Mouse (Mus musculus): ENCODE measurements around the gene Dmbt1. TPM values are rescaled to one million over a fixed set of nuclear protein-coding genes. Genes with fewer than 3 reads are reported as not detected.
"Not testable (repeated sequence)": the region's sequence is repeated elsewhere in the genome, so short reads cannot be mapped to it uniquely, and the experiment has no call there.

Gene Dmbt1
- polyA plus RNA-seq, 1 experiment from 2014 or later = not detected

DNA sequence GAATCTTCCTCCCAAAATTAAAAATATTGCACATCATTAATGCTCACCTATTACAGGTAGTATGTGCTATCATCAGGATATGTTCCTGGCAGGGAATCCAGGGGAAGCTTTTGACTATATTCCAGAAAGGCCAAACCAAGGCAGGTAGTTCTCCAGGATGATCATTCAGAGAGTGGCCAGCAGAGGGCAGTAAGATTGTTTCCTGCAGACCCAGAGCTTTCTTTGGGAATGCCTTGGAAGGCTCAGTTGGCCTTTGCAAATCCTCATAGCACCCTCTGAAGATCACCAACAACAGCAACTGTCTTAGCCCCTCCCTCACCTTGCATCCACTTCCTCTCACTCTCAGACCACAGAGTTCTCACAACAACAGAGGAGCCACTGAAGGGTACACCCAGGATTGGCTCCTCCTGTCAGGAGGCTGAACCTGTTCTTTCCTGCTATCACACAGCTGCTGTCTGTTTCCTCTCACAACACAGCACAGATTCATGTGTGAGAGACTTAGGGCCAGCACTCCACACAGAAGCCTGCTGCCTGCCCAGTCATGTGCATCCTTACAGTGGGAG lies 23.0 kb downstream of the Dmbt1 start:
- Histone ChIP-seq H3K9me3 (replicated peaks) (no peaks in the 10 kb centered on the region), H3K4me1 (replicated peaks) (no peaks in the 10 kb centered on the region), H3K9ac (no peak overlapping the region), H3K27ac (no peak overlapping the region), H3K4me3 (replicated peaks) (no peak overlapping the region), H3K36me3 (no peaks in the 10 kb centered on the region), H3K27me3 (no peaks in the 10 kb centered on the region), H3K4me2 (no peak overlapping the region)
- ATAC-seq (ENCODE audit: low read depth) (no peak), DNase-seq (no peak)

- H3K4me1 ChIP-seq (replicated peaks); H3K27ac ChIP-seq; H3K4me3 ChIP-seq (replicated peaks); ATAC-seq (ENCODE audit: low read depth); DNase-seq; H3K9ac ChIP-seq; H3K36me3 ChIP-seq; H3K4me2 ChIP-seq; H3K27me3 ChIP-seq; H3K9me3 ChIP-seq (replicated peaks): not testable (repeated sequence)
- WGBS (ENCODE audit: insufficient replicate concordance) = 50% methylated on average over 9 of the region's 9 CpGs
Observed at GRCm38 (mm10) chr7:131057918-131058317, 26.1 kb downstream of the Dmbt1 start.

DNA sequence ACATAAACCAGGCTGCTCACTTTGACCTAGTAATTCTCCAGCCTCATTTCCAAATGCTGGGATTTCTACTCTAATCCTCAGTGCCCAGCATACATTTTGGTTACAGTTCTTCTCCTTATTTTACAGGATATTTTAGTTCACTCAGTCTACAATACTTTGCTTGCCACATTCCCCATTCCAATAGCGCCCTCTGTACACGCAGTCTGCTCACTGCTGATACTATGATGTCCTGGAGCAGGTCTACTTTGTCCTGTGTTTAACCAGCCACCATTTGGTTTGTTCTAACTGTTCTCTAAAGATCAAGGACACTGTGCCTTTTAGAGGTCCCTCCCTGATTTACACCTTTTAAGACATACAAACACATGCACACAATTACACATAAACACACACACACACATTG lies 28.0 kb downstream of the Dmbt1 start:
- H3K36me3 ChIP-seq; H3K9me3 ChIP-seq (replicated peaks); H3K9ac ChIP-seq; H3K4me1 ChIP-seq (replicated peaks); H3K4me2 ChIP-seq; DNase-seq; ATAC-seq (ENCODE audit: low read depth); H3K4me3 ChIP-seq (replicated peaks); H3K27me3 ChIP-seq; H3K27ac ChIP-seq: not testable (repeated sequence)
- 42% methylated on average over 2 of the region's 2 CpGs for WGBS (ENCODE audit: insufficient replicate concordance)

DNA sequence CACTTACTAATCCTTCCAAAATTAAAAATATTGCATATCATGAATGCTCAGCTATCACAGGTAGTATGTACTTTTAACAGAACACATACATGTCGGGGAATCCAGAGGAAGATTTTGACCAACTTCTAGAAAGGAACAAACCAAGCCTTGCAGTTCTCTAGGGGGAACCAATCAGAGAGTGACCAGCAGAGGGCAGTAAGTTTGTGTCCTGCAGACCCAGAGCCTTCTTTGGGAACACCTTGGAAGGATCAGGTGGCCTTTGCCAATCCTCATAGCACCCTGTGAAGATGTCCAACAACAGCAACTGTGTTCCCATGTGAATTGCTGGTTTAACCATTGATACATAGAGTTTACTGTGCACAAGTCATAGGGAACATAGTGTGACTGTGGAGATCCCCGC lies 30.7 kb downstream of the Dmbt1 start:
- Histone ChIP-seq H3K9ac (no peak overlapping the region), H3K4me2 (no peak overlapping the region), H3K27ac (no peak overlapping the region), H3K4me1 (replicated peaks) (no peaks in the 10 kb centered on the region), H3K9me3 (replicated peaks) (no peaks in the 10 kb centered on the region), H3K27me3 (no peaks in the 10 kb centered on the region), H3K4me3 (replicated peaks) (no peak overlapping the region), H3K36me3 (no peaks in the 10 kb centered on the region)
- no peak for DNase-seq
- ATAC-seq (ENCODE audit: low read depth) = no peak
- WGBS (ENCODE audit: insufficient replicate concordance) = 60% methylated on average over 2 of the region's 2 CpGs

- H3K9me3 ChIP-seq (replicated peaks); H3K36me3 ChIP-seq; H3K4me1 ChIP-seq (replicated peaks); H3K9ac ChIP-seq; H3K4me2 ChIP-seq; H3K27me3 ChIP-seq; DNase-seq; H3K27ac ChIP-seq; H3K4me3 ChIP-seq (replicated peaks); ATAC-seq (ENCODE audit: low read depth): not testable (repeated sequence)
- 0% methylated on average over 1 of the region's 1 CpGs for WGBS (ENCODE audit: insufficient replicate concordance)
Observed at GRCm38 (mm10) chr7:131068191-131068590, 36.3 kb downstream of the Dmbt1 start.

GRCm38 (mm10) chr7:131073476-131073875 lies 41.6 kb downstream of the Dmbt1 start:
- not testable (repeated sequence) for H3K4me3 ChIP-seq (replicated peaks); H3K27me3 ChIP-seq; H3K4me1 ChIP-seq (replicated peaks); H3K4me2 ChIP-seq; H3K27ac ChIP-seq; H3K9ac ChIP-seq; H3K36me3 ChIP-seq; DNase-seq; H3K9me3 ChIP-seq (replicated peaks); ATAC-seq (ENCODE audit: low read depth)
- WGBS (ENCODE audit: insufficient replicate concordance) = 64% methylated on average over 3 of the region's 3 CpGs

DNA sequence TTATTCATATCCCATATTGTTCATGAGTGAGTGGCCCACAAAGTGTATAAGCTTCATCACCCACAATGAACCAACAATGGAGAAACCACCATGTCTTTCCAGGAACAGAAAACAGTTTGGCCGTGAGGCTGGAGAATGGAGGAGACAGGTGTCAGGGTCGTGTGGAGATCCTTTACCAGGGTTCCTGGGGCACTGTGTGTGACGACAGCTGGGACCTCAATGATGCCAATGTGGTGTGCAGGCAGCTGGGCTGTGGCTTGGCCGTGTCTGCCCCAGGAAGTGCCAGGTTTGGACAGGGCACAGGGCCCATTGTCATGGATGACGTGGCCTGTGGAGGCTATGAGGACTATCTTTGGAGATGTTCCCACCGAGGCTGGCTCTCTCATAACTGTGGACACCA lies 42.2 kb downstream of the Dmbt1 start:
- H3K4me1 ChIP-seq (replicated peaks); H3K36me3 ChIP-seq; H3K9ac ChIP-seq; H3K27ac ChIP-seq; ATAC-seq (ENCODE audit: low read depth); H3K9me3 ChIP-seq (replicated peaks); H3K27me3 ChIP-seq; H3K4me3 ChIP-seq (replicated peaks); DNase-seq; H3K4me2 ChIP-seq: not testable (repeated sequence)
- WGBS (ENCODE audit: insufficient replicate concordance) = 55% methylated on average over 6 of the region's 6 CpGs

DNA sequence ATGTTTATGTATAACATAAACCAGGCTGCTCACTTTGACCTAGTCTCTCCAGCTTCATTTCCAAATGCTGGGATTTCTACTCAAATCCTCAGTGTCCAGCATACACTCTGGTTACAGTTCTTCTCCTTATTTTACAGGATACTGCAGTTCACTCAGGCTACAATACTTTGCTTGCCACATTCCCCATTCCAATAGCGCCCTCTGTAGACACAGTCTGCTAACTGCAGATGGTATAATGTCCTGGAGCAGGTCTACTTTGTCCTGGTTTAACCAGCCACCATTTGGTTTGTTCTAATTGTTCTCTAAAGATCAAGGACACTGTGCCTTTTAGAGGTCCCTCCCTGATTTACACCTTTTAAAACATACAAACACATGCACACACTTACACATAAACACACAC lies 44.1 kb downstream of the Dmbt1 start:
- no peak overlapping the region for H3K4me2 ChIP-seq
- H3K4me3 ChIP-seq (replicated peaks) = no peak overlapping the region
- H3K27ac ChIP-seq = no peak overlapping the region
- no peak overlapping the region for H3K9ac ChIP-seq
- no peaks in the 10 kb centered on the region for H3K9me3 ChIP-seq (replicated peaks)
- H3K4me1 ChIP-seq (replicated peaks) = no peaks in the 10 kb centered on the region
- no peaks in the 10 kb centered on the region for H3K27me3 ChIP-seq
- WGBS (ENCODE audit: insufficient replicate concordance) = 0% methylated on average over 1 of the region's 1 CpGs
- no peaks in the 10 kb centered on the region for H3K36me3 ChIP-seq
- DNase-seq = no peak
- ATAC-seq (ENCODE audit: low read depth) = no peak

DNA sequence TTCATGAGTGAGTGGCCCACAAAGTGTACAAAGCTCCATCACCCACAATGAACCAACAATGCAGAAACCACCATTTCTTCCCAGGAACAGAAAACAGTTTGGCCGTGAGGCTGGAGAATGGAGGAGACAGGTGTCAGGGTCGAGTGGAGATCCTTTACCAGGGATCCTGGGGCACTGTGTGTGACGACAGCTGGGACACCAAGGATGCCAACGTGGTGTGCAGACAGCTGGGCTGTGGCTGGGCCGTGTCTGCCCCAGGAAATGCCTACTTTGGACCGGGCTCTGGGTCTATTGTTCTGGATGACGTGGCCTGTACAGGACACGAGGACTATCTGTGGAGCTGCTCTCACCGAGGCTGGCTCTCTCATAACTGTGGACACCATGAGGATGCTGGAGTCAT lies 50.5 kb downstream of the Dmbt1 start:
- DNase-seq; H3K36me3 ChIP-seq; H3K4me1 ChIP-seq (replicated peaks); H3K9ac ChIP-seq; H3K4me2 ChIP-seq; H3K27ac ChIP-seq; H3K27me3 ChIP-seq; H3K4me3 ChIP-seq (replicated peaks); ATAC-seq (ENCODE audit: low read depth); H3K9me3 ChIP-seq (replicated peaks): not testable (repeated sequence)
- WGBS (ENCODE audit: insufficient replicate concordance) = 57% methylated on average over 9 of the region's 9 CpGs

DNA sequence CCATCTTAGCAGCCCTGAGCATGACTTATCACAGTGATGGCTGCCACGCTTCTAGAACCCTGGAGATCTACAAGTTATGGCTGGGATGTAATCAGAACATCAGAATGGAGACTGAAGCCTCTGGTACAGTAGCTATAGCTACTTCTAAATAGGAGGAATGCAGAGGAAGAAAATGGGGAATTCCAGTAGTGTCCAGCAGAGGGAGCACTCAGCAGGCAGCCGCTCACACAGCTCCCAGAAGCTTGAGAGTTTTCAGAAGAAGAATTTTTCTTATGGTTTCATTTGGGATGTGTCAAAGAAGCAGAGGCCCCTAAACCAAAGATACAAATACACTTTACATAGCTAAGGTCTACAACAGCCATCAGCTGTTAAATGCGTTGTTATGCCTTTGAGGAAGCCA lies 80.6 kb downstream of the Dmbt1 start:
- no peaks in the 10 kb centered on the region for H3K27me3 ChIP-seq

GRCm38 (mm10) chr7:131113676-131114075 lies 81.8 kb downstream of the Dmbt1 start:
- no peak overlapping the region for H3K27ac ChIP-seq
- ATAC-seq (ENCODE audit: low read depth) (no peak), DNase-seq (no peak)
- no peaks in the 10 kb centered on the region for H3K27me3 ChIP-seq
- H3K4me2 ChIP-seq = no peak overlapping the region
- H3K4me1 ChIP-seq (replicated peaks) = no peaks in the 10 kb centered on the region
- 0 out of 2 replicates have a peak, but pooled peaks cover 4% of the 10 kb centered on the region for H3K9me3 ChIP-seq (replicated peaks)
- 63% methylated on average over 6 of the region's 6 CpGs for WGBS (ENCODE audit: insufficient replicate concordance)
- no peaks in the 10 kb centered on the region for H3K36me3 ChIP-seq
- no peak overlapping the region for H3K4me3 ChIP-seq (replicated peaks)
- H3K9ac ChIP-seq = no peak overlapping the region

More for the DNA sequence above, 80.6 kb downstream of the Dmbt1 start:
- Histone ChIP-seq H3K9me3 (replicated peaks) (0 out of 2 replicates have a peak, but pooled peaks cover 2% of the 10 kb centered on the region), H3K4me2 (no peak overlapping the region), H3K9ac (no peak overlapping the region), H3K4me1 (replicated peaks) (no peaks in the 10 kb centered on the region), H3K27ac (no peak overlapping the region), H3K4me3 (replicated peaks) (no peak overlapping the region), H3K36me3 (no peaks in the 10 kb centered on the region)
- no peak for ATAC-seq (ENCODE audit: low read depth)
- DNase-seq = no peak
- WGBS (ENCODE audit: insufficient replicate concordance) = 23% methylated on average over 3 of the region's 3 CpGs

GRCm38 (mm10) chr7:131114434-131114833 lies 82.6 kb downstream of the Dmbt1 start:
- no peaks in the 10 kb centered on the region for H3K4me1 ChIP-seq (replicated peaks)
- no peak overlapping the region for H3K27ac ChIP-seq
- no peak overlapping the region for H3K4me3 ChIP-seq (replicated peaks)
- 0 out of 2 replicates have a peak, but pooled peaks cover 4% of the 10 kb centered on the region for H3K9me3 ChIP-seq (replicated peaks)
- no peaks in the 10 kb centered on the region for H3K27me3 ChIP-seq
- WGBS (ENCODE audit: insufficient replicate concordance) = 58% methylated on average over 2 of the region's 2 CpGs
- H3K9ac ChIP-seq = no peak overlapping the region
- H3K36me3 ChIP-seq = no peaks in the 10 kb centered on the region
- ATAC-seq (ENCODE audit: low read depth) = no peak
- no peak overlapping the region for H3K4me2 ChIP-seq
- no peak for DNase-seq
